Mouse (Mus musculus) C2C12 (cell line): ENCODE measurements around the gene Zp3r. TPM values are rescaled to one million over a fixed set of nuclear protein-coding genes. Genes with fewer than 3 reads are reported as not detected.
"Not testable (repeated sequence)": the region's sequence is repeated elsewhere in the genome, so short reads cannot be mapped to it uniquely, and the experiment has no call there.

Source experiments
- H3K27me3 ChIP-seq: one replicate; pipeline ENCODE4 v1.6.1; 2011; ENCODE audit not compliant: control insufficient read depth, insufficient read depth, insufficient read length
- H3K36me3 ChIP-seq: one replicate; pipeline ENCODE4 v1.6.1; 2011; ENCODE audit not compliant: control insufficient read depth, insufficient read depth
- H3K4me3 ChIP-seq: one replicate; pipeline ENCODE4 v1.5.1; 2011; ENCODE audit warnings: mild to moderate bottlenecking, control low read depth; ENCODE audit not compliant: poor library complexity, insufficient read depth, severe bottlenecking
- H3K79me2 ChIP-seq: one replicate; pipeline ENCODE4 v1.6.1; 2011; ENCODE audit not compliant: control insufficient read depth, insufficient read depth
- H3K79me3 ChIP-seq: one replicate; pipeline ENCODE4 v1.6.1; 2011; ENCODE audit warnings: low read depth, control low read depth
- H3ac ChIP-seq: one replicate; pipeline ENCODE3; 2011; ENCODE audit warnings: low read depth; ENCODE audit not compliant: control insufficient read depth, insufficient read length
- CEBPB ChIP-seq: IDR thresholded peaks from one replicate; pipeline ENCODE4 v1.6.1; 2011; ENCODE audit warnings: low read depth, mild to moderate bottlenecking, control low read depth, moderate library complexity
- CTCF ChIP-seq: IDR thresholded peaks from one replicate; pipeline ENCODE4 v1.5.1; 2011; ENCODE audit not compliant: control insufficient read depth, insufficient read depth, insufficient read length
- FOSL1 ChIP-seq: IDR thresholded peaks from one replicate; pipeline ENCODE4 v1.8.0; 2011; ENCODE audit warnings: mild to moderate bottlenecking, low read length; ENCODE audit not compliant: poor library complexity, insufficient read depth, severe bottlenecking
- MAX ChIP-seq: IDR thresholded peaks from one replicate; pipeline ENCODE4 v1.6.1; 2011; ENCODE audit warnings: mild to moderate bottlenecking, control low read depth
- MYOD1 ChIP-seq: IDR thresholded peaks from one replicate; pipeline ENCODE4 v1.6.1; 2011; ENCODE audit warnings: low read depth; ENCODE audit not compliant: control insufficient read depth, insufficient read length
- MYOG ChIP-seq: IDR thresholded peaks from one replicate; pipeline ENCODE4 v1.6.1; 2011; ENCODE audit not compliant: control insufficient read depth, insufficient read length; ENCODE audit errors: extremely low read depth
- USF1 ChIP-seq: IDR thresholded peaks from one replicate; pipeline ENCODE4 v1.6.1; 2011; ENCODE audit warnings: low read depth, mild to moderate bottlenecking, control low read depth, moderate library complexity
- long read RNA-seq, 2 experiments: library from polyadenylated mRNA; unstranded; transcript quantifications; one replicate each; pipeline ENCODE4 v2.0.0; 2019 to 2020
- polyA plus RNA-seq: library from polyadenylated mRNA; unstranded; fragments of >200 nt; fragmentation: generic; extraction: Trizol; gene quantifications from one replicate; pipeline ENCODE4 v1.2.1, GENCODE M21; 2012; ENCODE audit warnings: missing spikeins

Gene Zp3r
- not detected for polyA plus RNA-seq
- long read RNA-seq, experiment 1 = 0 reads
- long read RNA-seq, experiment 2 = 0 reads

- no peaks in the 10 kb centered on the region for H3K36me3 ChIP-seq
- no peaks in the 10 kb centered on the region for H3K79me3 ChIP-seq
- TF ChIP-seq MYOD1 (no peak), USF1 (no peak), CEBPB (no peak), FOSL1 (no peak)
Observed at GRCm38 (mm10) chr1:130629521-130629920, at the start of gene Zp3r. TSS of gene Zp3r (minus strand) at chr1:130629621.

GRCm38 (mm10) chr1:130678551-130678950 is 49.1 kb upstream of the Zp3r start:
- Histone ChIP-seq H3K36me3 (no peaks in the 10 kb centered on the region), H3K4me3 (no peak overlapping the region), H3K79me2 (no peaks in the 10 kb centered on the region), H3K79me3 (no peaks in the 10 kb centered on the region), H3K27me3 (no peaks in the 10 kb centered on the region), H3ac (no peak overlapping the region)
- TF ChIP-seq MAX = no peak
- no peak for TF ChIP-seq CEBPB
- TF ChIP-seq MYOD1 = no peak
- no peak for TF ChIP-seq MYOG
- TF ChIP-seq USF1 = no peak

More at GRCm38 (mm10) chr1:130629521-130629920, at the start of gene Zp3r:
- no peak within 1 kb of the TSS for H3K4me3 ChIP-seq
- H3ac ChIP-seq = no peak within 1 kb of the TSS
- no peaks in the 10 kb centered on the region for H3K79me2 ChIP-seq
- H3K27me3 ChIP-seq = no peaks in the 10 kb centered on the region

GRCm38 (mm10) chr1:130663576-130663975 is 34.2 kb upstream of the Zp3r start:
- H3K27me3 ChIP-seq, H3K79me2 ChIP-seq, H3K4me3 ChIP-seq, H3K79me3 ChIP-seq, H3ac ChIP-seq, H3K36me3 ChIP-seq: not testable (repeated sequence)

- no peak for TF ChIP-seq MYOG
- TF ChIP-seq USF1 = no peak
- TF ChIP-seq CEBPB = no peak
- no peak for TF ChIP-seq FOSL1
- no peak for TF ChIP-seq MYOD1
- TF ChIP-seq MAX = no peak
- TF ChIP-seq CTCF = no peak
- Histone ChIP-seq H3ac (no peak within 1 kb of the TSS), H3K27me3 (no peaks in the 10 kb centered on the region), H3K4me3 (no peak within 1 kb of the TSS), H3K79me3 (no peaks in the 10 kb centered on the region), H3K36me3 (no peaks in the 10 kb centered on the region), H3K79me2 (no peaks in the 10 kb centered on the region)
Observed at GRCm38 (mm10) chr1:130661454-130661853, 32.0 kb upstream of the Zp3r start, which contains the start of gene C4bp. TSS of gene C4bp (minus strand) at chr1:130661632.

GRCm38 (mm10) chr1:130659641-130660040 is 30.2 kb upstream of the Zp3r start:
- not testable (repeated sequence) for H3K27me3 ChIP-seq, H3K79me2 ChIP-seq, H3ac ChIP-seq, H3K79me3 ChIP-seq, H3K36me3 ChIP-seq, H3K4me3 ChIP-seq

- Histone ChIP-seq H3K79me3 (no peaks in the 10 kb centered on the region), H3K36me3 (no peaks in the 10 kb centered on the region), H3ac (no peak overlapping the region), H3K27me3 (no peaks in the 10 kb centered on the region), H3K4me3 (no peak overlapping the region), H3K79me2 (no peaks in the 10 kb centered on the region)
- TF ChIP-seq MYOD1 (no peak), CEBPB (no peak), FOSL1 (no peak), CTCF (no peak), USF1 (no peak), MYOG (no peak), MAX (no peak)
Observed at GRCm38 (mm10) chr1:130644103-130644502, 14.7 kb upstream of the Zp3r start.

GRCm38 (mm10) chr1:130640967-130641366 is 11.5 kb upstream of the Zp3r start:
- H3K36me3 ChIP-seq = no peaks in the 10 kb centered on the region
- H3K27me3 ChIP-seq = no peaks in the 10 kb centered on the region
- no peaks in the 10 kb centered on the region for H3K79me2 ChIP-seq
- H3ac ChIP-seq = no peak overlapping the region
- no peak overlapping the region for H3K4me3 ChIP-seq
- TF ChIP-seq MYOG = no peak
- TF ChIP-seq FOSL1 = no peak
- TF ChIP-seq CTCF = no peak
- no peak for TF ChIP-seq USF1
- no peak for TF ChIP-seq MYOD1
- no peak for TF ChIP-seq CEBPB
- no peak for TF ChIP-seq MAX
- no peaks in the 10 kb centered on the region for H3K79me3 ChIP-seq
